Mouse (Mus musculus): ENCODE measurements around the gene Myh14.

Gene Myh14

GRCm38 (mm10) chr7:44672193-44672592 lies 1.6 kb upstream of the Myh14 start:
- DNase-seq (ENCODE audit: low read depth, low spot score), result peak; percentile 51

GRCm38 (mm10) chr7:44669103-44669502 lies 1.5 kb downstream of the Myh14 start:
- peak; percentile 13 for DNase-seq (ENCODE audit: low read depth, low spot score)

- no peak for DNase-seq (ENCODE audit: low read depth, low spot score)
Measured at GRCm38 (mm10) chr7:44667996-44668738, 2.5 kb downstream of the Myh14 start.

DNA sequence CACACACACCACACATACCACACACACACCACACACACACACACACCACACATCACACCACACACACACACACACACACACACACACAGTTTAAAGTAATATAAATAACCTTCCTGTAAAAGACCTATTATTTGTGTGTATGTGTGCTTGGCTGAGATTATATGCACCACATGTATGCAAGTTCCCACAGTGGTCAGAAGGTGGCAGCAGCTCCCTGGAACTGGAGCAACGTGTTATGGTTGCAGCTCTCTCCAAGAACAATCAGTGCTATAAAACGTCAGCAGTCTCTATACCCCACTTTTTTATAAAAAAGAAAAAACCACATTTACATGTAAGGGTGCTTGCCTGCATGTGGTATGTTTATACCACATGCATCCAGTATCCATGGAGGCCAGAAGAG lies 4.2 kb downstream of the Myh14 start:
- peak; percentile 71 for DNase-seq (ENCODE audit: low read depth, low spot score)

GRCm38 (mm10) chr7:44664731-44665130 lies 5.9 kb downstream of the Myh14 start:
- peak; percentile 53 for DNase-seq (ENCODE audit: low read depth, low spot score)

DNA sequence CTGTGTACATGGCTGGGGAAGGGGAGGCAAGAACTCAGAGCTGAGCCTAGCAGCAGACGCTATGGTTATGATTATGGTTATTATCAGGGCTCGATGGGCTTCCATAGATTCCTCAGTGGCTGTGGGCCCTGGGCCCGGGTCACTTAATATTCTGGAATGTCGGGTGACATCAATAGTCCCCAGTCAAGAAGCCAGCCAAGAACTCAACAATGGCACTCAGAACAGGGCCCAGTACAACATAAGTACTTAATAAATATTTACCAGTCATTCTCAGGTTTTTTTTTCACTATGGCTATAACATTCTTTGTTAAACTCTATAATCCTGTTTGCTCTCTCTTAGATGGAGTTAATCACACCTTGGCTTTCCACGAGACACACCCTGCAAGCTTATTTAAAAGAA lies 7.1 kb downstream of the Myh14 start:
- no peak for DNase-seq (ENCODE audit: low read depth, low spot score)

GRCm38 (mm10) chr7:44662569-44662968 lies 8.1 kb downstream of the Myh14 start:
- DNase-seq (ENCODE audit: low read depth, low spot score), result no peak

DNA sequence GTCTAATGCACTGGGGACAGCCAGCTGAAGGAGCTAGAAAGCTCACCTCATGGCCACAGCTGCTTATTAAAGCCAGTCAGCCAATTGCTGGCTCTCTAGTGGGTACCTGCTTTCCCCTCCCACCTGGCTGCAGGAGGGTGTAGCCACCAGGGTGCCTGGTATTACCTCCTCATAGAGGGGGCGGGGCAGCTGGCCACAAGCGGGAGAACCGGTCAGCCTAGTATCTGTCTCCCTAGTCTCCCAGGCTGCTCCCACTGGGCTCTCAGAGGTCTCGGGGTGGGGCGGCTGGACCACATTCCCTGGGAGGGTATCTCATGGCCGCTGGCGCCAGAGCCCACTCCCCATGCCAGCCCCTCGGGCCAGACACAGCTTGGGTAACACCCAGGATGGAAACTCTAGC lies 8.5 kb downstream of the Myh14 start:
- DNase-seq (ENCODE audit: low read depth, low spot score), result no peak

DNA sequence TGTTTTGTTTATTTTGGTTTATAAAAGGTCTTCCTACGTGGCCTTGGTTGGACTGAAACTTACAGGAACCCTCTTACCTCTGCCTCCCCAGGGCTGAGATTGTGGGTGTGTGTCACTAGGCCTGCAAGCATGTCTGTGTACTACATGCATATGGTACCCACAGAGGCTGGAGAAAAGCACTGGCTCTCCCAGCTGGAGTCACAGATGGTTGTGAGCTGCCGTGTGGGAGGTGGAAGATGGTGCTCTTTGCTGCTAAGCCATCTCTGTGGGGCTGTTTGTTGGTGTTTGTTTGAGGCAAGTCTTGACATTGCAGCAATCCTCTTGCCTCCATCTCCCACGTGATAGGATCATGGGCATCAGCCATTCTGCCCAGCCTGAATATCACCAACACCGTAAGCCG lies 9.4 kb downstream of the Myh14 start:
- no peak for DNase-seq (ENCODE audit: low read depth, low spot score)

DNA sequence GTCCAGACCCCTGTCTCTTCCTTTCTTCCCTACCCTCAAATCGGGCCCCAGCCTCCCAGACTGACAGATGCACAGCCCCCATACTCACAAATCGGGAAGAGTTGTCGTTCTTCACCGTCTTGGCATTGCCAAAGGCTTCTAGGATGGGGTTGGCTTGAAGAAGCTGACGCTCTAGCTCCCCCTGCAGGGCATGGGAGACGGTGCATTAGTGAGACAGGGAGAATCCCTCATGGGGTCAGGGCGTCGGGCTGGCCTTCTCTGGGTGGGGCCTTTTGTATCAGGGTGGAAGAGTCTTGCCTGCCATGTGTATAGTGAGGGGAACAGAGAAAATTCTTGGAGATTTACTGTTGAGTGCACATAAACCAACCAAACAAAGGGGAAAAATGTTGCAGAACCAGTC lies 15.1 kb downstream of the Myh14 start:
- DNase-seq (ENCODE audit: low read depth, low spot score), result peak; percentile 94

GRCm38 (mm10) chr7:44653773-44654172 lies 16.9 kb downstream of the Myh14 start:
- peak; percentile 90 for DNase-seq (ENCODE audit: low read depth, low spot score)

- DNase-seq (ENCODE audit: low read depth, low spot score), result no peak
Measured at GRCm38 (mm10) chr7:44651416-44651815, 19.2 kb downstream of the Myh14 start.

- DNase-seq (ENCODE audit: low read depth, low spot score), result peak; percentile 90
Measured at GRCm38 (mm10) chr7:44649990-44650389, 20.7 kb downstream of the Myh14 start.

GRCm38 (mm10) chr7:44649094-44649610 lies 21.5 kb downstream of the Myh14 start:
- no peak for DNase-seq (ENCODE audit: low read depth, low spot score)

GRCm38 (mm10) chr7:44647729-44648128 lies 22.9 kb downstream of the Myh14 start:
- no peak for DNase-seq (ENCODE audit: low read depth, low spot score)

GRCm38 (mm10) chr7:44647042-44647724 lies 23.5 kb downstream of the Myh14 start:
- DNase-seq (ENCODE audit: low read depth, low spot score), result peak; percentile 86

GRCm38 (mm10) chr7:44645951-44646350 lies 24.7 kb downstream of the Myh14 start:
- no peak for DNase-seq (ENCODE audit: low read depth, low spot score)

GRCm38 (mm10) chr7:44645256-44645655 lies 25.4 kb downstream of the Myh14 start:
- DNase-seq (ENCODE audit: low read depth, low spot score), result no peak

GRCm38 (mm10) chr7:44641887-44642286 lies 28.8 kb downstream of the Myh14 start:
- peak; percentile 70 for DNase-seq (ENCODE audit: low read depth, low spot score)

DNA sequence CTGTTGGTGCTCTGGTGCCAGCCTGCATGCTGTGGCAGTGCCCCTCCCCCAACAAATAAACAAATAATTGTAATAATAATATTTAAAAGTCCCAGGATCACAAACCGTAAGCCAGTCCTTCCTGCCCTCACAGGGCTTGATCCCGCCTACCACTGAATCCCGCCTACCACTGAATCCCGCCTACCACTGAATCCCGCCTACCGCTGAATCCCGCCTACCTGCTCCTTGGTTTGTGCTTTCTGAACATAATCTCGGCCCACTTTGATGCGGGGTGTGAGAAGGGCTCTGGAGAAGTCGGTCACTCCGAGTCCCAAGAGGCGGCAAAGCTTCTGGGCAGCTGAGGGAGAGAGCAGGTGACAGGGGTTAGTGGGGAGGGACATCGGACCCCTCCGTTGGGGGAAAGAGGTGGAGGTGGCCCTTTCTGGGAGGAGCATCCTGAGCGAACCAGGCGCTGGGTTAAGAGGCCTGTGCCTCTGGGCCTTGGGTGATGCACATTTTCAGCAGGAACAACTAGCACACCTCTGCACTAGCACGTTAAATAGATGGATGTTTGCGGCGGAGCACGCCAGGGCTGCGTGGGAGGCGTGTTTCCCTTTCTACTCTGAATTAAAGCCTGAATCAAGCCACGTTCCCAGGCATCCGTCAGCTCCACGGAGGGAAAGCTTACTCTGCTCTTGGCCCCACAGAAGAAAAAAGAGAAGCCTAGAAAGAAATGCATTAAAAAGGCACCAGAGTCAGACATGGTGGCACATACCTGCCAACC lies 29.6 kb downstream of the Myh14 start:
- peak; percentile 86 for DNase-seq (ENCODE audit: low read depth, low spot score)

GRCm38 (mm10) chr7:44638663-44639062 lies 32.0 kb downstream of the Myh14 start:
- peak; percentile 87 for DNase-seq (ENCODE audit: low read depth, low spot score)

- DNase-seq (ENCODE audit: low read depth, low spot score), result no peak
Measured at GRCm38 (mm10) chr7:44636684-44637083, 34.0 kb downstream of the Myh14 start.
